26 mouse cellular contexts compared by ENCODE assay signal in genomic region chr3:41268516-41268915, GRCm38 (mm10).
"Had no signal": no experiment of that assay in that cellular context is flagged by ENCODE, and none has a peak within 500 bp of the region (broad histone marks: within the 10 kb centered on the region; RNA-seq: fewer than 3 reads in every experiment).

No protein-coding gene starts in this region.

- H3K4me1 ChIP-seq: heart, embryonic 10.5 days; heart, embryonic 12.5 days; hindbrain, embryonic 10.5 days; hindbrain, embryonic 12.5 days; intestine, embryonic 15.5 days; kidney, embryonic 15.5 days; liver, embryonic 13.5 days; liver, embryonic 15.5 days had no signal

- H3K9me3 ChIP-seq: heart, embryonic 10.5 days; heart, embryonic 12.5 days; hindbrain, embryonic 10.5 days; hindbrain, embryonic 12.5 days; intestine, embryonic 15.5 days; kidney, embryonic 15.5 days; limb, embryonic 13.5 days; limb, embryonic 15.5 days; liver, embryonic 15.5 days had no signal

- H3K36me3 ChIP-seq: heart, embryonic 10.5 days; heart, embryonic 12.5 days; hindbrain, embryonic 10.5 days; hindbrain, embryonic 12.5 days; intestine, embryonic 15.5 days; kidney, embryonic 15.5 days; limb, embryonic 13.5 days; limb, embryonic 15.5 days; liver, embryonic 13.5 days; liver, embryonic 15.5 days had no signal

- H3K27ac ChIP-seq: gastrocnemius, adult 2 months; heart, embryonic 10.5 days; hindbrain, embryonic 10.5 days; hindbrain, embryonic 12.5 days; hindbrain, embryonic 14.5 days; intestine, embryonic 15.5 days; kidney, embryonic 15.5 days; kidney, postnatal 0 days; limb, embryonic 13.5 days; limb, embryonic 15.5 days; liver, embryonic 13.5 days; liver, embryonic 15.5 days had no signal

- H3K27me3 ChIP-seq: heart, embryonic 12.5 days; hindbrain, embryonic 12.5 days; intestine, embryonic 15.5 days; kidney, embryonic 15.5 days; limb, embryonic 13.5 days; limb, embryonic 15.5 days; liver, embryonic 13.5 days; liver, embryonic 15.5 days had no signal

- DNase-seq: gastrocnemius, adult 2 months; gastrocnemius, postnatal 10 days; heart, adult 18-20 months; heart, postnatal 10 days; kidney, adult 18-20 months; kidney, adult 8-10 months; kidney, postnatal 14 days; kidney, postnatal 4 days; layer of hippocampus, adult 9-11 months; layer of hippocampus, postnatal 36 days; left cerebral cortex, postnatal 4 days; liver, embryonic 13.5 days had no signal

- H3K9ac ChIP-seq: heart, embryonic 12.5 days; hindbrain, embryonic 12.5 days; hindbrain, embryonic 14.5 days; intestine, embryonic 15.5 days; kidney, embryonic 15.5 days; limb, embryonic 13.5 days; limb, embryonic 15.5 days; liver, embryonic 13.5 days; liver, embryonic 15.5 days had no signal

- ATAC-seq: hindbrain, embryonic 16.5 days; inflammation-experienced regulatory T-cells, adult 6 months; intestine, embryonic 15.5 days; intestine, postnatal 0 days had no signal

- H3K4me3 ChIP-seq: gastrocnemius, adult 2 months; heart, embryonic 10.5 days; heart, embryonic 12.5 days; hindbrain, embryonic 10.5 days; hindbrain, embryonic 12.5 days; intestine, embryonic 15.5 days; kidney, embryonic 15.5 days; limb, embryonic 13.5 days; limb, embryonic 15.5 days; liver, embryonic 13.5 days; liver, embryonic 15.5 days had no signal
